Comparison of ENCODE assay signal across 12 mouse cellular contexts in genomic region chr1:79882648-79883047, GRCm38 (mm10).
"Had no signal": no experiment of that assay in that cellular context is flagged by ENCODE, and none has a peak within 500 bp of the region (broad histone marks: within the 10 kb centered on the region; RNA-seq: fewer than 3 reads in every experiment).

No protein-coding gene starts in this region.

- ATAC-seq: liver, embryonic 12.5 days; midbrain, embryonic 13.5 days had no signal

- H3K27ac ChIP-seq: kidney, postnatal 0 days; limb, embryonic 15.5 days; liver, embryonic 12.5 days; midbrain, embryonic 13.5 days; stomach, embryonic 15.5 days had no signal

- H3K9ac ChIP-seq: limb, embryonic 15.5 days; liver, embryonic 12.5 days; midbrain, embryonic 13.5 days; stomach, embryonic 15.5 days had no signal

- H3K36me3 ChIP-seq: limb, embryonic 15.5 days; liver, embryonic 12.5 days; midbrain, embryonic 13.5 days; stomach, embryonic 15.5 days had no signal

- H3K4me1 ChIP-seq: limb, embryonic 15.5 days; liver, embryonic 12.5 days; midbrain, embryonic 13.5 days; stomach, embryonic 15.5 days had no signal

- H3K4me2 ChIP-seq: limb, embryonic 15.5 days; liver, embryonic 12.5 days; midbrain, embryonic 13.5 days; stomach, embryonic 15.5 days had no signal

- H3K4me3 ChIP-seq: limb, embryonic 15.5 days; liver, embryonic 12.5 days; midbrain, embryonic 13.5 days; stomach, embryonic 15.5 days had no signal

- DNase-seq: kidney, adult 9 months; kidney, postnatal 36 days; layer of hippocampus, adult 9-11 months; layer of hippocampus, postnatal 36 days; right cerebral cortex, postnatal 14 days; thymus, adult 2 months; thymus, postnatal 25 days had no signal

- H3K27me3 ChIP-seq: limb, embryonic 15.5 days; liver, embryonic 12.5 days; midbrain, embryonic 13.5 days; stomach, embryonic 15.5 days had no signal

- H3K9me3 ChIP-seq: limb, embryonic 15.5 days; liver, embryonic 12.5 days; midbrain, embryonic 13.5 days; stomach, embryonic 15.5 days had no signal
